Mouse (Mus musculus): ENCODE measurements at regions not wholly inside any gene's neighbourhood (a gene's known extent, or its start where the extent isn't known, plus 50 kb on each side); places are given as distances from the start of the nearest gene placed in this dataset.

GRCm38 (mm10) chr2:9435155-9435872 lies 445.7 kb upstream of the 4930412O13Rik start:
- DNase-seq (ENCODE audit: low spot score in 2 of 2) = peak in 1 of 2 experiments; percentile 3

GRCm38 (mm10) chr2:9443103-9443502 lies 437.9 kb upstream of the 4930412O13Rik start:
- no peak for DNase-seq (ENCODE audit: low spot score in 2 of 2)

- DNase-seq (ENCODE audit: low spot score in 2 of 2) = no peak
Observed at GRCm38 (mm10) chr2:9445826-9446225, 435.2 kb upstream of the 4930412O13Rik start.

- peak in 1 of 2 experiments; percentile 37 for DNase-seq (ENCODE audit: low spot score in 2 of 2)
Observed at GRCm38 (mm10) chr2:9464413-9464812, 416.6 kb upstream of the 4930412O13Rik start.

GRCm38 (mm10) chr2:9464818-9465217 lies 416.2 kb upstream of the 4930412O13Rik start:
- DNase-seq (ENCODE audit: low spot score in 2 of 2) = peak; percentile 29 to 42

GRCm38 (mm10) chr2:9467573-9467972 lies 413.5 kb upstream of the 4930412O13Rik start:
- DNase-seq (ENCODE audit: low spot score in 2 of 2) = no peak

GRCm38 (mm10) chr2:9468651-9469050 lies 412.4 kb upstream of the 4930412O13Rik start:
- DNase-seq (ENCODE audit: low spot score in 2 of 2) = no peak

GRCm38 (mm10) chr2:9481678-9482345 lies 399.2 kb upstream of the 4930412O13Rik start:
- no peak for DNase-seq (ENCODE audit: low spot score in 2 of 2)

- no peak for DNase-seq (ENCODE audit: low spot score in 2 of 2)
Observed at GRCm38 (mm10) chr2:9487381-9487914, 393.6 kb upstream of the 4930412O13Rik start.

GRCm38 (mm10) chr2:9493606-9494145 lies 387.4 kb upstream of the 4930412O13Rik start:
- no peak for DNase-seq (ENCODE audit: low spot score in 2 of 2)

- DNase-seq (ENCODE audit: low spot score in 2 of 2) = no peak
Observed at GRCm38 (mm10) chr2:9520045-9520444, 361.0 kb upstream of the 4930412O13Rik start.

GRCm38 (mm10) chr2:9525910-9526309 lies 355.1 kb upstream of the 4930412O13Rik start:
- DNase-seq (ENCODE audit: low spot score in 2 of 2) = peak in 1 of 2 experiments; percentile 2

GRCm38 (mm10) chr2:9535141-9535658 lies 345.9 kb upstream of the 4930412O13Rik start:
- no peak for DNase-seq (ENCODE audit: low spot score in 2 of 2)

- DNase-seq (ENCODE audit: low spot score in 2 of 2) = no peak
Observed at GRCm38 (mm10) chr2:9547771-9548590, 333.1 kb upstream of the 4930412O13Rik start.

- DNase-seq (ENCODE audit: low spot score in 2 of 2) = no peak
Observed at GRCm38 (mm10) chr2:9553313-9553712, 327.7 kb upstream of the 4930412O13Rik start.

GRCm38 (mm10) chr2:9564487-9565043 lies 316.5 kb upstream of the 4930412O13Rik start:
- DNase-seq (ENCODE audit: low spot score in 2 of 2) = no peak

- DNase-seq (ENCODE audit: low spot score in 2 of 2) = no peak
Observed at GRCm38 (mm10) chr2:9569220-9569619, 311.8 kb upstream of the 4930412O13Rik start.

- no peak for DNase-seq (ENCODE audit: low spot score in 2 of 2)
Observed at GRCm38 (mm10) chr2:9574196-9574595, 306.9 kb upstream of the 4930412O13Rik start.

- no peak for DNase-seq (ENCODE audit: low spot score in 2 of 2)
Observed at GRCm38 (mm10) chr2:9574651-9575050, 306.4 kb upstream of the 4930412O13Rik start.

- DNase-seq (ENCODE audit: low spot score in 2 of 2) = no peak
Observed at GRCm38 (mm10) chr2:9577868-9578267, 303.2 kb upstream of the 4930412O13Rik start.

- no peak for DNase-seq (ENCODE audit: low spot score in 2 of 2)
Observed at GRCm38 (mm10) chr2:9587389-9587788, 293.7 kb upstream of the 4930412O13Rik start.
